Mouse (Mus musculus) stomach, postnatal 0 days (tissue): ENCODE measurements around the gene Spsb1.

Source experiments
- CTCF ChIP-seq: IDR thresholded peaks from 2 replicates; pipeline ENCODE4 v1.5.1; 2016; ENCODE audit warnings: antibody characterized with exemption, low read depth, mild to moderate bottlenecking, moderate library complexity
- EP300 ChIP-seq: optimal IDR thresholded peaks from 2 replicates; pipeline ENCODE3; 2016; ENCODE audit warnings: antibody characterized with exemption

GRCm38 (mm10) chr4:149977181-149977580 lies 22.3 kb upstream of the Spsb1 start:
- TF ChIP-seq CTCF (no peak), EP300 (no peak)
